Mouse (Mus musculus) 416B (cell line): ENCODE results near the gene Il34.

Source experiments
- DNase-seq: peaks from one replicate; pipeline ENCODE4 v3.0.0; 2011; ENCODE audit warnings: low read depth

Gene Il34

DNA sequence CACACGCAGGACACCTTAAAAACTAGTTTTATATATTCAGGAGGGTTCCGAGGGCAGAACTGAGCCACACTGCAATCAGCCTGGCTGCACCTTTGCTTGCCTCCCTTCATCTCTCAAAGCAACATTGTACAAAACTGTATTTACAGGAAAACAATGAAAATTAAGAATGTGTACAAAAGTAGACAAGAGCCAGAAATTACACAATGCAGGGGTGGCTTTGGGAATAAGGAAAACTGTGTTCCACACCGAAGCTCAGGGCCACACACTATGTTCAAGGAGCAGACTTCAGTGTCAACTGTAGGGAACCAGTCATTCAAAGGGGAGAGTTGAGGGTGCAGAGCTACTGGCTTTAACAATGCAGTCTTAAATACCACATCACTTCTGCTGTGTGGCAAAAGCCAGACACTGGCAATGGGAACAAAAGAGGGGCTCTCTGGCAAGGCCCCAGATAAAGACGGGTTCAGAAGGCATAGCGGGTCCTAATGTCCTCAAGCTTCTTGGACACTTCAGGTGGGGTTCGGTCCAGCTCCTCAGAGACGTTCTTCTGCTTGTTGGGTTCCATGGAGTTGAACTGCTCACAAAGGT is 4.8 kb upstream of the Il34 start:
- no peak for DNase-seq

DNA sequence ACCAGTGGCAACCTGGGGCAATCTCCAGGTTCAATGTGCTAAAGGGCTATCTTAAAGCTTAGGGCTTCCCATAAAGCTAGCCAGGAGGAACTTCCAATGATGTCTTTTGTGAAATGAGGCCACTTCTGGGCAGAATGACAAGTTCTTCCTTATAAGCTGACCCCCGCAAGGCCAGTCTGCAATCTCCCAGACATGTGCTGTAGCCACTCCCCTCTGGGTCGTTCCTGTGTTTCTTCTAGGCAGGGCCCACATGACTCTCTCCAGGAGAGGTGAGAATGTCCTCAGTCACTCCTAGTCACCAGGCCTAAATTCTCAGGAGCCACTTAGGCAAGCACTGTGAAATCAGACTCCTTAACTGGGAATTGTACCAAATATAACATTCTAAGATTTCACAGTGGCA is 4.1 kb upstream of the Il34 start:
- DNase-seq: no peak

DNA sequence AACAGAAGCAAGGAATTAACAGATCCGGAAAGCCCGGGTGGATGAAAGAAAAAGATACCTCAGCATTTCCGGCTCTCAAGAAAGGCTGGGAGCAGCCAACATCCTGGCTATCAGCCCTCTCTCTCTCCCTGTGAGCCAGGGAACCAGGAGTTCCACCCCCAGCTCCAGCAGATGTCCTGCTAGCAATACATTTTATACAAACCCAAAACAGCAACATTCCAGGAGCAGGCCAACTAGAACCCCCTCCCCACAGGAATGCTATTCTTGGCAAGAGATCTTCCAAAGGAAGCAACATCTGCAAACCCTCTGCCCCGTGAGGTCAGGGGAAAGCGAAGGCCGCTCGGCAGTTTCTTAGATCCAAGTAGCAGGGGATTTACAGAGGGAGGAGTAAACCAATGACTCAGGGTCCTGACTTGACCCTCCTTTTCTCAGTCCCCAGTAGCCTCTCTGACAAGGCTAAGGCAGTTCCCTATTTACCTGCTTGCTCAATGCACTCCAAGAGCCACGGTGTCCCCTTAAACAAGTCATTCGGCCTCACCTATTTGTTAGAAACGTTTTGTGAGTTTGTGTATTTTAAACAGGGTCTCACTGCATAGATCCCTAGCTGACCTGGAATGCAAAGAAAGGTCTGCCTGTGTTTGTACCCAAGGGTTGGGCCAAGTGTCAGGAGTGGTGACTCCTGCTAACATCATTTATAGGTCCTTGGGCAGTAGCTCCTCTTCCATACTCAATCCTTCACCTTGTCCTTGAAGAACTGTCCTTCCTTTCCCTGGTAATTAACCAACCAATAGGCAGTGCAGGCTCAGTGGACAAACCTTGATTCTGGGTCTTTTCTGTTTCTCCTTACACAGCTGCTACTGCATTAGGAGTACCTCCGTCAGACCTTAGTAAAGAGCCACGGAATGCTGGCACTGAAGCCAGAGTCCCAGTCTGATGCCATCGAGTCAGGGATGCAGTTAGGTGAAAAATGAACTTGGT is 3.1 kb upstream of the Il34 start:
- DNase-seq: no peak

DNA sequence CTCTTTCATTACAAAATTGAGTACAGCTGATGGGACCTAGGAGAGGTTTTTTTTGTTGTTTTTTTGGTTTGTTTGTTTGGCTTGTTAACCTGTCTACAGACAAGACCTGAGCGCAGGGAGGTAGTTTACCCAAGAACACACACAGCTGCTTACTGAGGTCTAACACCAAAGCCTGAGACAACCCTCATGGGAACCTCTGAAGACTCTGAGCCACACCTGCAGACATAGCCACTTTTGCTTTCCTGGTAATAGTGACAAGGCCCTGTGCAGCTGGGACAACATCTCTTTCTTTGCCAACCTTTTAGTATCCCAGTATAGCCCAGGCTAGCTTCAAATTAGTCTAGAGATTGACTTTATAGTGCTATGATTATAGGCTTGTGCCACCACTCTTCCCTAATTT is 422 bp upstream of the Il34 start:
- DNase-seq: no peak

DNA sequence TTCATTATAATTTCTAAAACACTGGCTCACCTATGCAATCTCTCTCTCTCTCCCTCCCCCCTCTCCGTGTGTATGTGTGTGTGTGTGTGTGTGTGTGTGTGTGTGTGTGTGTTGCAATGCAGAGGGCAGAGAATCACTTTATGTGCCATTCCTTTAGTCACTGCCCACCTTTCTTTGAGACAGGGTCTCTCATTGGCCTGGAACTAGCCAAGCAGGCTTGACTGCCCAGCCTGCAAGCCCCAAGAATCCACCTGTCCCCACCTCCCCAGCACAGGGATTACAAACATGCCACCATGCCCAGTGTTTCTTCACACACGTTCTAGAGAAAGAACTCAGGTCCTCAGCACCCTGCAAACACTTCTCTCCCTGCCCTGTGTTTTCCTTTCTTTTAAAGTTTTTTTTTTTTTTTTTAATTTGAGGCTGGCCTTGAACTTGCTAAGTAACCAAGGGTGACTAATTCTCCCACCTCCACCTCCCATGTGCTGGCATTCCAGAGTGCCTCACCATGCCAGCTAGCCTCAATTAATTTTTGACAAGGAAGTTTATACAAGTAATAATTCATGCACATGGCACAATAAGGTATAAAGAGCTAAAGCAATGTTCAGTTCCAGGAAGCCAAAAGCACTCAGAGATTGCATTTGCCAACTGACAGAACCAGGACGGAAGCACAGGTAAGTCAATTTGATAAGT is 754 bp downstream of the Il34 start:
- no peak for DNase-seq

DNA sequence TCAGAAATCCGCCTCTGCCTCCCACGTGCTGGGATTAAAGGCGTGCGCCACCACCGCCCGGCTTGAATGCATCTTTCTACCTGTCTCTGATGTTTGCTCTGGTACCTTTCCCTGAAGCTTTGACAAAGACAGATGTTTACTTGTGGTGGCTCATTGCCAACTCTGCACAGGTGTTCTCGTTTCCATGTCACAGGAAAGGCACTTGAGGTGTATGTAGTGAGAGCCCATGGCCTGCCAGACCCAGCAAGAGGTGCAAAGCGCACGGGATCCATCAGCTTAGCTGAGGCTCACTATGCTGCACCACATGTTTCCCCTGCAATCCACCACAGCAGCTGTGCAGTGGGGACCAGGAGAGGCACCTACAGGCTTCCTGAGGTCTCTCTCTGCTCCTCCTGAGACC is 1.9 kb downstream of the Il34 start:
- no peak for DNase-seq

DNA sequence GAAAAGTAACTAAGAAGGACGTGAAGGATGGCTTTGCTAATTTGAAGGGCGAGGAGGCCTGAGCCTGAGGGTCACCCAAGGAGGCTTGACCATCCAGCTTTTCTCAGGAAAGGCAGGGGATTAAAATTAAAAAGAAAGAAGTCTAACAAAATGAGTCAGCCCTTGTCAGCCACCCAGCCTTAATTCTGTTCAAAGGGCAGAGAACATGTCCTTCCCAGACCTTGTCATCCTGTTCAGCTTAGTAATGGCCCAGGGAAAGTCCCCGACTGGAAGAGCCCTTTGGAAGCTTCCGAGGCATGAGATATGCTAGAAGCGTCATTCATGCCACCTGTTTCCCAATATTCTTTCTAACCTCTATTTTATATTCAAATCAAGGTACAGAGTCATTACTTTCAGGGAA is 2.7 kb downstream of the Il34 start:
- DNase-seq: no peak

DNA sequence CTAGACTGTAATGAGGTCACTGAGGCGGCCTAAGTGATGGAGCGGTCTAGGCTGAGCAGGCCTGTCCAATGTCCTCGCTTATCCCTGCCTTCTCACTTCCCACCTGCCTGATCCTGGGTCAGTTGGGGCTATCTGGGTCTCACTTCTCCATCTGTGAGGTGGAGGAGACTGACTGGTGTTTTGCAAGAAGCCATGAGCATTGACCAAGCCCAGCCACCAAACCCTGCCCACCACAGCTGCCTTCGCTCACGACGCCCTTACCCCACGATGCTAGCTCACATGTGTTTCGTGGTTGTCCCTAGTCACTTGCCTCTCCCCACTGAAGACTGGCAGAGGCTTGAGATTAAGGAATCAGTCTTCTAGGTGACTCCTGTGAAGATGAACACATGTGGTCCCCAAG is 8.6 kb downstream of the Il34 start:
- no peak for DNase-seq

DNA sequence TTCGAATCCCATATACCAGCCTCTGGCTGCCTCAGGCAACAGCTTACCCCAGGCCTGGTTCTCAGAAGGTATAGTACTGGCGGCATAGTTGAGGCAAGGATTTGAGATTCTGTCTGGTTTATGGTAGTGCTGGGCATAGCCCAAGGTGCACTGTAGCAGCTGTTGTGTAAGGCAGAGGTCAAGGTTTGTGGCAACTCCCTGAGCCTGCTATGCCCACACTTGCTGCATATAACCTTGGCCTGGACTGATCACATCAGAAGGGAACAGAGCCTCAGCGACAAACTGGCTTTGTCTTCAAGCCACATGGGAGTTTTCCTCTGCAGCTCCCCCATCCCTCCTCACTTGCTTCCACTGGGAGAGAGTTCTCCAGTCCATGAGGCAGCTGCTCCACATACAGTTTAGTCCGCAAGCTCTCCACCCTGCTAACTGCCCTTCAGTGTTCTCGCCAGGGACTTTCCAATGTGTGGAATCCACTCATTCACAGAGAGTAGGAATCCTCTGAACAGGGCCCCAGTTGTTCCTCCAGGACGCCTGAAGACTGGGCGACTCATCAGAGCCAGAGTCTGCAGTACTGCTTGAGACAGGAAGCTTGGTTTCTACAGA is 11.3 kb downstream of the Il34 start:
- DNase-seq: peak; percentile 50

DNA sequence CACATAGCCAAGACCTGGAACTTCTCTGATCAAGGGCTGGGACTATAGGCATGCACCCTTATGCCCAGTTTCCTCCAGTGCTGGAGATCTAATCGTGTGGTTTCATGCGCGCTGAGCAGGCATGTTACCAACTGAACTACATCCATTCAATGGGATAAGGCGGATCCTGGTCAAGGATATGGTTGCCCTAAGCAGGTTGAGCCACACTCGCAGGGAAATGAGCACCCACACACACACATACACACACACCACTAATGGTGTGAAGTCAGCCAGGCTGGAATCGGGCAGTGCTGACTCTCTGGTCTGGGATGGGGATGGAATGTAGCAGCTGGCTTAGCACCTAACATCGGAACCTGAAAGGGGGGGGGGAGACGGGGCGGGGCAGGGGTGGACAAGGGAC is 11.8 kb downstream of the Il34 start:
- DNase-seq: no peak

DNA sequence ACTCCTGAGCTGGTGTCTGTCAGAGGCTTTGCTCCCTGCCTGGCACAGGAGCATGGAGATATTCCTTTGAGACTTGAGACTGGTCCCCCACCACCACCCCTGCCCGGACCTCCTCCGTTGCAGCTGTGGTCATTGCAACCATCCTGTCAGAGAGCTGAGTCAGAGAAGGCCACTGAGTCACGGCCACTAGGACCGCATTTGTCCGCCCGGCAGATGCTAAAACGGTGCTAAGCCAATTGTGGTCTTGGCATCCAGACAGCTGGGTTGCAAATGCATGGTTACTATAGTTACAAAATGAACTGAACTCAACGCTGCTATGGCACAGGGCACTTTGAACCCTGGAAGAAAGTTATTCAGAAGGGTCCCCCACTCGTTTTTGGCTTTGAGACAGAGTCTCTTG is 12.2 kb downstream of the Il34 start:
- DNase-seq: peak; percentile 82

DNA sequence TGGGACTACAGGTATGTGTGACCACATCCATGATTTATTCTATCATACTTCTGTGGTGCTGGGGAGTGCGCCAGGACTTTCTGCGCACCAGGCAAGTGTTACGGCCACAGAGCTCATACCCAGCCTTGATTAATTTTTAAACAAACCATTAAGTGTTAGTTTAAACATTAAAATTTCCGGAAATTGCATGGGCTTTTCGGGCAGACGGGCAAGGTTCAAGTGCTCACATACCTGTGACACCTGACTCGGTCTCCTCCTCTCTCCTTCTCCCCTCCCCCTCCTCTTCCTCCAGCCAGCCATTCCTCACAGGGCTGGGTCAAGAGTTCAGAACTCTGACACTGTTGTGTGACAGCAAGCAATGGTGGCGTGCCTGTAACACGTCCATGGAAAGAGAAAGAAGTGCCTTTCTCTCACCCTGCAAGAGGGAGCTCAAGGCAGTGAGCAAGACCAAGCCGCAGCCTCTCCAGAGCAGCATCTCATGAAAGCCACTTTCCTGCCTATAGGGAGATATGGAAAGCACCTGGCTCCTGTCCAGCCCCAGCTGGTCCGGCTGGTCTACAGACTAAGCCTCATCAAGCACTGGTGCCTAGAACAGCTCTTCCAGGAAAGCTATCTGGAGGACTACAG is 13.0 kb downstream of the Il34 start:
- DNase-seq: no peak

DNA sequence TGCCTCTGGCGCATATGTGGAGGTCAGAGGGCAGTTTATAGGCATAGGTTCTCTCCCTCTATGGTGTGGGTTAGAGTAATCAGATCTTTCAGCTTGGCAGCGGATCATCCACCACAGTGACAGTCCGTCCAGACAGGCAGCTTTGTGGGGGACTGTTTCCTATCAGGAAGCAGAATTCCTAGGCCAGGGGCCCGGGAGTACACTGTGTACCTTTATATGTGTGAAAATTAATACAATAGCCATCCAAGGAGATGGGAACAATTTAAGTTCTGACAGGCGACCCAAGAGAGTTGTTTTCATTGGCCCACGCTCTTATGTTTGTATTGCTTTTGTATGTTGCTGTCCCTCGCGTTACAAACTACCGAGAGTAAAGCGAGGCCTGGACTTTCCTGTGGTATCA is 14.6 kb downstream of the Il34 start:
- DNase-seq: no peak

DNA sequence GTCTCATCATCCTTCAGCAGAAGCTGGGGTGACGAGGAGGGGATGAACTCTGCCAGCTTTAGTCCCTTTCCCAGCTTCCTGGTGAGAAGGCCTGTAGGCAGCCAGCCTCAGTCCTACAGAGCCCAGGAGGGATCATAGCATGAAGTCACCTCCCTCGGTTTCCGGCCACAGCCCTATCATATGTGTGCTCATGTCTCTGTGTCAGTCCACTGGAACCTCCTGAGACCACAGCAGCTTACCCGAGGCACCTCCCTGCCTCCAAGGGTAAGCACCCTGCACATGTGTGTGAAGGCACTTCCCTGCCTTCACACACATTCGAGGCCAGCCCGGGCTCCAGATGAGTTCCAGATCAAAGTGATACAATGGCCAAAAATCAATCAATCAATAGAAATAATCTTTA is 15.5 kb downstream of the Il34 start:
- peak; percentile 83 for DNase-seq

DNA sequence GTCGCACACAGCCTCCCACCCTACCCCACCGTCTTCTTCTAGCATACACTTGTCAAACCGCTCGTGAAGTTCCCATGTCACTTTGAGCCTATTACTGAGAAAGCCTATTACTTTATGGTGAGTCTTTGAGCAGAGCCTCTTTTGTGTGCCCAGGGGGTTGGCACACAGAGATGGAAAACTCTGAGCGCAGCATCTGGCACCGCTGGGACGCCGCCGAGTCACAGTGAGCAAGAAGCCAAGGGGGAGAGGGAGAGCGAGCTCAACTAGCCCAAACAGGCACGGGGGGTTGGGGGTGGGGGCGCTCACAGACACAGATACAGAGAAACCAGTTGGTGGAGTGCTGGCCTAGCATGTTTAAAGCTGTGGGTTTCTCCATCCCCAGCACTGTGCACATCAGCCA is 16.2 kb downstream of the Il34 start:
- DNase-seq: no peak

DNA sequence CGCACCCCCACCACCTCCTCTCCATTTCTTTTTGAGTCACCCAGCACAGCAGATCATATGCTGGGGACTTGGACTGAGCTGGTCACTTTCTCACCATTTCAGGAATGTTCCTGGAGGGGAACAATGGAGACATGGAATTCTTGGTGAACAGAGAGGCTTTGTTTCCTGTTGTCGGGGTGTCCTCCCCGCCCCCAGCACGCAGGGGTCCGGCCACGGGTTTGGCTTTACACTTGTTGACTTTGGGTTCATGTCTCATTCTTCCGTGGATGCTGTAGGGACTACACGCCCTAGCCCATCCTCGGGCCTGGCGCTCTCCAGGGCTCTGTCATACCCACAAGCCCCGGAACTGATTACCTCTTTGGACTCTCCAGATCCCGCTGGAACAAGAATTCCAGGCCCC is 16.7 kb downstream of the Il34 start:
- DNase-seq: no peak

DNA sequence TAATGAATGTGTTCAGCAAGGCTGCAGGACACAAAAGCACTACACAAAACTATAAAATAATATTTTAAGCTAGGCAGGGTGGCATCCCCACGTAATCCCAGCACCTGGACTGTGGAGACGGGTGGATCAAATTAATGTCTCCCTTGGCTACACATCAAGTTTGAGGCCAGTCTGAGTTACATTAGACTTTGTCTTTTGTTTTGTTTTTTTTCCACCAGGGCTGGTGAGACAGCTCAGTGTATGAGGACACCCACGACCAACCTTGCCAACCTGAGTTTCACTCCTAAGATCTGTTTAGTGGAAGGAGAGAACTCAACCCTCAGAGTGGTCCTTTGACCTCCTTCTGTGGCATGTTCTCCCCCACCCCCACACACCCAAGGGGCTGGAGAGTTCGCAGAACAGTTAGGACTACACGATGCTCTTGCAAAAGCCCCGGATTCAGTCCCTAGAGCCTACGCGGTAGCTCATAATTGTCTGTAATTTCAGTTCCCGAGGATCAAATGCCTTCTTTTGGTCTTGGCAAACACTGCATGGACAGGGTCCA is 18.2 kb downstream of the Il34 start:
- DNase-seq: no peak

DNA sequence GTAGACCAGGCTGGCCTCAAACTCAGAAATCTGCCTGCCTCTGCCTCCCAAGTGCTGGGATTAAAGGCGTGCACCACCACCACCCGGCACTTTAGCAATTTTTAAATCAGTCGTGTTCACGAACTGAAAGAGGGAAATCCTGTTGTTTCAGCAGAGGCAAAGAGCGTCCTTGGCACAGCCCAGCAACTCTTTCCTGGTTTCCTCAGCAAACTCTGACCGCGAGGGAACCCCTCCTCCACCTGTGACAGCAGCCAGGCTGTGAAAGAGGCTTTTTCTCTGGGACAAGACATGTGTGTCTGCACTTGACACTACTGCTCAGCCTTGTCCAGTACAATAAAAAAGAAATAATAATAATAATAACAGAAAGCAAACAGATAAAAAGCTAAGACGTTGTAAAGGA is 18.8 kb downstream of the Il34 start:
- DNase-seq: peak; percentile 26

DNA sequence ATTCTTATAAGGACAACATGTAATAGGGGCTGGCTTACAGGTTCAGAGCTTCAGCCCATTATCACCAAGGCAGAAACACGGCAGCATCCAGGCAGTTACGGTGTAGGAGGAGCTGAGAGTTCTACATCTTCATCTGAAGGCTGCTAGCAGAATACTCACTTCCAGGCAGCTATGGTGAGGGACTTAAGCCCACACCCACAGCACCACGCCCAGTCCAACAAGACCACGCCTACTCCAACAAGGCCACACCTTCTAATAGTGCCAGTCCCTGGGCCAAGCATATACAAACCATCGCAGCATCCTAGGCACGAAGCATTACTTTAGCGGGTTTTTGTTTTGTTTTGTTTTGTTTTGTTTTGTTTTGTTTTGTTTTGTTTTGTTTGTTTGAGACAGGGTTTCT is 19.2 kb downstream of the Il34 start:
- peak; percentile 58 for DNase-seq

DNA sequence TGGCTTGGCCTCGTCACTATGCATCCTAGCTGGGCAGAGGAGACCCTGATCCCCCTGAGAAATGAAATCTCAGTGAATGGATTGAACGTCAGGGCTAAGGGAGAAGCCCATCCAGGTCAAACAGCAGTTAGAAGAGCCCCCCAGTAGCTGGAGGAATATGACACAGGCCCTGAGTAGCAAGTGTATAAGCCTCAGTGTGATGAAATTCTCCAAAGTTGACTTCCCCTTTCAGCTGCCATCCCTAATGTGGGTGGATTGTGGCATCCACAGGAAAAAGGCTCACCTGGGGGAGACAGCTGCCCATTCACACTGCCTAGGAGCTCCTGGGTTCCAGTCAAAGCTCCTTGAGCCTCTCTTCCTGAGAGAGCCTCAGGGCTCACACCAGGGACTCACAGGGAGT is 20.4 kb downstream of the Il34 start:
- DNase-seq: peak; percentile 38

DNA sequence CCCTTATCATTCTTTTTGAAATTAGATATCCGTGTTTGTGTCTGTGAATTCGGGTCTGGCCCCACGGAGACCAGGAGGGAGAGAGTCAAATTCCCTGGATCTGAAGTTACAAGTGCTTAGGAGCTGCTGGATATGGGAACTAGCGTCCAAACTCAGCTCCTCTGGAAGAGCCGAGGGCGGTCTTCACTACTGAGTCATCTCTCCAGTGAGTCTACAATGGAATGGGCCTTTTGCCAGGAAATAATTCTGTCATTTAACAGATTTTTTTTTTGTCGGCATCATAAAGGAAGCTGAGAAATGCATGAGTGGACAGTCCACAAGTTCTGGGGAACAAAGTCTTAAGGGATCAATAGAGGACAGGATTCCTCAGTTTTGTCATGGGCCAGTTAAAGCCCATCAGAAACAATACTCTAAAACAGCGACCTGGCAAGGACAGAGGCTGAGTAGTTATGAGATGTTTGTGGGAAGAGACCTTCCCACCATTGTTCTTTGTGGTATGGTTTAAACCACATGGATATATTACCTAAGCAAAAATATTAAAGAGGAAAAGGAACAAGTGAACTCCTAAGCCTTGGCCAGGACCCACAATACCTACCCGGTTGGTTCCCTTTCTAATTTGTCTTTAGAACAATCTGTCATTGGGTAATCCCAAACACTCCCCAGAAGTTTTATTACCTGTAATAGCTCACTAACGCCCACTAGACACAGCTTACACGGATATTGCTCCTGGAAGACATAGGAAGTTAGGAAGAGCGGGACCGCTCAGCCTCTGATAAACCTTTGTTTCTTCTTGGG is 25.6 kb downstream of the Il34 start:
- peak; percentile 68 for DNase-seq
